Mouse (Mus musculus) retina, embryonic 14.5 days (tissue): ENCODE results near the gene Hcfc1r1.

ENCODE experiments used
- DNase-seq: peaks from one replicate; pipeline ENCODE4 v3.0.0-alpha.2; 2015; ENCODE audit warnings: low spot score

Hcfc1r1 gene

GRCm38 (mm10) chr17:23673424-23674073 is at the start of gene Hcfc1r1, which contains the start of gene Thoc6:
TSS of gene Hcfc1r1 (plus strand) at chr17:23673596.
TSS of gene Thoc6 (minus strand) at chr17:23673882.
- DNase-seq, result peak; percentile 90

DNA sequence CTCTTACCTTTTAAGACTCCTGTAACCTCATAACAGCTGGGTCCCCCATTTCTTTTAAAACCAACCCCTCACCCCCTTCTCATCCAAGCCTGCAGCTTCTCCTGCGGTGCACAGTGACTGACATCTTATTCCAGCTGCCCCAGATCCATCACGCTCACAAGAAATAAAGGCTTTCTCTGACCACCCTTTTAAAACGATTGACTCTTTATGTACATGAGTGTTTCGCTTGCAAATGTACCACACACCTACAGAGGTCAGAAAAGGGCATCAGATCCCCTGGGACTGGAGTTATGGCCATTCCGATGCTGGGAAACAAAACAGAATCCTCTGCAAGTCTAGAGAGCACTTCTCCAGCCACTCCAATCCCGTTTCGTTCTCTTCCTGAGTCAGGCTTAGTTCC is 45.6 kb upstream of the Hcfc1r1 start:
- no peak for DNase-seq

- DNase-seq, result peak; percentile 86
These were observed 43.0 kb upstream of the Hcfc1r1 start for GRCm38 (mm10) chr17:23630195-23631020.

DNA sequence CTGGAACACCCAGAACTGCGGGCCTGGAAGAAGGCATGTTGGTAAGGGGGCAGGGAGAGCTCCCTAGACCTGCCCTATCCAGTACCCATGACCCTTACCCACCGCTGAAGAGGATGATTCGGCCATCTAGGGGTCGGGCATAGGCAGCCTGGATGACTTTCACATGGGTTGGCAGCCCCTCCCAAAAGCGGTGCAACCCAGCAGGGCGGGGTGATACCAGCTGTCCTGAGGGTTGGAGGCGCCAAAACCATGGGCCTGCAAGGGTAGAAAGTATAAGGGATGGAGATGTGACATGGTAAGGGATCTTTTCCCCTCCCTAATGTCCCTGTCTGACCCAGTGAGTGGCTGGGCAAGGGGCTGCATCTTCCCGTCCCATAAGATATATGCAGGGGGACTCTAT is 42.2 kb upstream of the Hcfc1r1 start:
- DNase-seq, result no peak

- peak; percentile 39 for DNase-seq
These were observed 28.5 kb upstream of the Hcfc1r1 start, which contains the start of gene Mmp25 for GRCm38 (mm10) chr17:23644613-23645495. TSS of gene Mmp25 (minus strand) at chr17:23645277.

GRCm38 (mm10) chr17:23645894-23646293 is 27.5 kb upstream of the Hcfc1r1 start:
- DNase-seq, result no peak

DNA sequence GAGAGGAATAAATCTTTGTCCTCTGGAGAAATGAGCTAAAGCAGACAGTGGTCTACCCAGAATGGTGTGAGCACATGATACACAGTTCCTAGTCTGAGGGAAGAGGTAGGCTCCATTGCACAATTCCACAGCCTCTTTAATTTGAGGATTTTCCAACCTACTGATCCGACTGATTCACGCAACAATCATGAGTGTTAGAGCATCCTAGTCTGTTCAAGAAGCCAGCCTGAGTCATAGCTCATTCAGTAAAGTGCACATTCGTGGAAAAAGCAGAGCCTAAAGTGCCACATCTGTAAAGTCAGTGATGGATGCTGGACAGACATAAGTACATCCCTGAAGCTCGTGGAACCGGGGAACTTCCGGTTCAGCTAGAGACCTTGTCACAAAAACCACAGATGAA is 22.0 kb upstream of the Hcfc1r1 start:
- DNase-seq, result no peak

DNA sequence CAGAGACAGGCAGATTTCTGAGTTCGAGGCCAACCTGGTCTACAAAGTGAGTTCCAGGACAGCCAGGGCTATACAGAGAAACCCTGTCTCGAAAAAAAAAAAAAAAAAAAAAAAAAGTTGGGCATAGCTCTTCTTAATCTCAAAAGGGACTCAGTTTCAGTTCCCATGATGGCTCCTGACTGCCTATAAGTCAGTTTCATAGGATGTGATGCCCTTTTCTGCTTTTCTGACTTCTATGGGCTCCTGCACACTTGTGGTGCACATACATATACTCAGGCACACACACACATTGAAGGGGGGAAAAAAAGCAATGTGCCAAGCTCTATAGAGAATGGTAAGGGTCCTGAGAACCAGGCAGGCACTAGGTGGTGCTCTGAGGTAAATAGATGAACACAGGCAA is 20.1 kb upstream of the Hcfc1r1 start:
- no peak for DNase-seq

DNA sequence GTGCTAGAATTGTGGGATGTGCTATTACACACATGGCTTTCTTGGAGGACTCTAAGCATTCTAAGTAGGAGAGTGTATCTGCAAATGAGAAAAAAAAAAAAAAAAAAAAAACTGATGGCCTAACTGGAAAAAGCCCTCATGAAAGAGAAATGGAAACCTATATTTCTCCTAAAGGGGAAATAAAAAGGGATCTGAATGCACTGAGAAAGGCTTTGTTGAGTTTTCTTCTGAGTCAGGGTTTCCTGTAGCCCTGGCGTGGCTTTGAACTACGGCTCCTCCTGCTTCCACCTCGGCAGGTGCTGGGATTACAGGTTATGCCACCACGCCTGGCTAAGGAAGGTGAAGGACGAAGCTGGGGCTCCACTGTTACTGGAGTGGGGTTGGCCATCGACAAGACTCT is 19.4 kb upstream of the Hcfc1r1 start:
- DNase-seq, result no peak

DNA sequence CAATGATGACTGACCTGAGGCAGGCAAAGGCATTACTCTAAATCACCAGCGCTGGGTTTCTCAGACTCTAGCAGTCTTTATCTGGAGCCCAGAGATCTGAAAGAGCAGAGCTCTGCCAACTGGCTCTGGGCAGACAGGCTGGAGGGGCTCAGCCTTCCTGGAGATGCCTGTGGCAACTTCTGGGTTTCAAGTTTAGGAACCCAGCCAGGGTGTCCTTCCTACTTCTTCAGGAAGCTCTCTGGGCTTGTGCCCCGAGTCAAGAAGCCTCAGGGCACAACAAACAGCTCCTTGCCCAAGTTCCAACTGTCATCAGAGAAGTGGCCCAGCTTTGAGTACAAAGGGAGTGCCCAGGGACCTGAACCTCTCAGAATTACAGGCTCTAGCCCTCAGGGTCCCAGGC is 19.0 kb upstream of the Hcfc1r1 start:
- DNase-seq, result no peak

GRCm38 (mm10) chr17:23658450-23658849 is 14.9 kb upstream of the Hcfc1r1 start:
- DNase-seq, result no peak

DNA sequence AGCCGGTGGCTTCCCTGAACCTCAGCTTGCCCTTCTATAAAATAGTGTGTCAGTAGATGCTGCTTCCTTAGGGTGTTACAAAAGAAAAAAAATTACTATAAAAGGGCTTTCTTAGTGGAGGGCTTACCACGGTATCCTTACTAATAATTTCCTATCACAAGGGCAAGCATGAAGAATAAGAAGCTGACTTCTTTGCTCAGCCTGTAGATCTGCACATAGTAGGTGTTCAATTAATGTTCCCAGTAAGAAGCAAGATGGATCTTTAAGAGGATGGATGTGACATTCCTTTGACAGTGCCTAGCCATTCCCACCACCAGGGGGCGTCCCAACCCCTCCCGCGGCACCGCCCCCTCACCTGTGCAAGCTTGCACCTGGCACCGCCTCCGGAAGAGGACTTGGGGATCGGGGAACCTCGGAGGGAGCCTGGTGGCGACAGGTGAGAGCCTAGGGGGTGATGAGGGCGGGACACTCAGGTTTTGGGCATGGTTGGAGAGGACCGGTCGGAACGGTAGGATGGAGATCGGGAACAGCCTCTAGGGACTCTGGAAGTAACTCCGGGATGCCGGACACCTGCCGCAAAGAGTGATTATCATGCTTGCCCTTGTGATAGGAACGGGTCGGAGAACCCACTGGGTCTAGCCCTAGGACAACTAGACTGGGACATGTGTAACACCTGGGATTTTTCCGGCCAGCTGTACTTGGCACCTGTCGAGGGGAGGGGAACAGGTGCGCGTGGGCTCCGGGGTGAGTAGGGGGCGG is 13.1 kb upstream of the Hcfc1r1 start, which contains the start of gene Bicdl2:
Gene Bicdl2 (plus strand): TSS at position 390 of the 759 bp plus-strand sequence.
- no peak for DNase-seq

- no peak for DNase-seq
These were observed 12.6 kb upstream of the Hcfc1r1 start for GRCm38 (mm10) chr17:23660876-23661200.

DNA sequence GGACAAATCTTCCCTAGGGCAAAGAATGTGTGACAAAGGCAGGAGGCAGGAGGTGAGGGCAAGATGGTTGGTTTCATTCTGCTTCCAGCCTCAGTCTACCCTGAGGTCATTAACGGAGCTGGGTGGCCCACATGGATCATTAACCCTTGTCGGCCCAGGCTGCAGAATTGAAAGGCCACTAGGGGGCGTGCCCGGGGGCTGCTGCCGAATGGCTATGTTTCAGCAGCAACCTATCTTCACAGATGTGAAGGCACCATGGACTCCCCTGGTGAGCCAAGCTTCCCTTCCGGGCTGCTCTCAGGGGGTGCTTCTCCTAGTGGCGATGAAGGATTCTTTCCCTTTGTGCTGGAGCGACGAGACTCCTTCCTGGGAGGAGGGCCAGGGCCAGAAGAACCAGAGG is 11.9 kb upstream of the Hcfc1r1 start:
- DNase-seq, result peak; percentile 51

DNA sequence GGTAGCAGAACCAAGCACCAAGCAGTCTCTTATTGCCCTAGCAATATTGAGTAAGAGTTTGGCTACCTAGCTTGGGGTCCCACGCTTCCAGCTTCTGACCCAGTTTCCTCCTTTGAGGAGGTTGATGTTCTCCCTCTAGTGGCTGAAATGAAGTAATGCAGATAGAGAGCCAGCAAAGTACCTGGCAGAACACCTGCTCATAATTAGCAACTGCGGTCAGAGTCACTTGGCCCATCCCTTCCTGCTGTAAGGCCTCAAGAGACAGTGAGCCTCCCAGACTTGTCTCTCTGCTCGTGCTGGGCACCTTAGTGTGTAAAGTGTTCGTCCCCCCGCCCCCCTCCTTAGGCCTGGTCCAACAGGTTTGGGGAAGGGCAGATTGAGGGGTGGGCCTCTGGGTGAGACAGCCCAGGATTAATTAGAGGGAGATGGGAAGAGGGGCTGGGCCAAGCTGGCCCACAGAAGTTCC is 8.8 kb upstream of the Hcfc1r1 start:
- peak; percentile 77 for DNase-seq

DNA sequence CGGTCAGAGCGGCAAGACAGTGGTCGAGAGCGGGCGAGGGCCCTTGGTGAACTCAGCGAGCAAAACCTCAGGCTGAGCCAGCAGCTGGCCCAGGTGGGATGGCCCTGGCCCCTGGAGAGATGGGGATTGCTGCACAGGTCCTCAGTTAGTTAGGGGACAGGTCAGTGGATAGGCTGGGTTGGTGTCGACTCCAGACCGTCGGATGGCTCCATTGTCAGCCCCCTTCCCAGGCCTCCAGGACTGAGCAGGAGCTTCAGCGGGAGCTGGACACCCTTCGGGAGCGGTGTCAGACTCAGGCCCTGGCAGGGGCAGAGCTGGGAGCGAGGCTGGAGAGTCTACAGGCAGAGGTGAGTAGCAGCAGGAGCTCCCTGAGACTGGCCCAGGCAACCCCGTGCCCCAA is 7.9 kb upstream of the Hcfc1r1 start:
- no peak for DNase-seq

GRCm38 (mm10) chr17:23670516-23671074 is 2.8 kb upstream of the Hcfc1r1 start:
- DNase-seq, result no peak

DNA sequence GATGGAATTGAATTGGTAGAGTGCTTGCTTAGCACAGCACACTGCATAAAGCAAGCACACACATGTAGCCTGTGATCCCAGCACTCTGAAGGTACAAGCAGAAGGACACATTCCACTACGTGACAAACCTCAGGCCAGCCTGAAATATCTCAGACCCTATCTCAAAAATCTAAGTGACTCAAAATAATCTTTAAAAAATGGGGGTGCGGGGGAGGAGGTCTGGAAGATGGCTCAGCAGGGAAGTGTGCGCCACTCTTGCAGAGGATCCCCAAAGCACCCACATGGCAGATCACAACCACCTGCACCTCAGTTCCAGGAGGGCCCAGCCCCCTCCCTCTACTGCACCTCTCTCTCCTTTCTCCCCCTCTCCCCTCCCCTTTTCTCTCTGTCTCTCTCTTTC is 1.9 kb upstream of the Hcfc1r1 start:
- DNase-seq, result no peak

DNA sequence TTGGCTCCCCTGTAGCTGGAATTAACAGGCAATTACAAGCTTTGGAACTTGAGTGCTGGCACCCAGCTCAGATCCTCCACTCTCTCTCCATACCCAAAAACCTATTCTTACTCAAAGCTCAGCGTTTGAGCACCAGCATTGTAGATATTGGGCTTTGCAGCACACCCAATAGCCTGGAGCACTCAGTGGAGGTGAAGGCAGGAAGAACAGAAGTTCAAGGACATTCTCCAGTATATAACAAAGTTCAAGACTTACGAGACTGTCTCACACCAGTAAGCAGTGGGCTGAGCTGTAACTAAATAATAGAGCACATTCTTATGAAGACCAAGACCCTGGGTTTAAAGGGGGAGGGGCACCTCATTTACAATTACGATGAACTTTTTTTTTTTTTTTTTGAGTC is 635 bp upstream of the Hcfc1r1 start:
- no peak for DNase-seq

GRCm38 (mm10) chr17:23674271-23674952 is 1.0 kb downstream of the Hcfc1r1 start:
- DNase-seq, result no peak

- DNase-seq, result no peak
These were observed 1.7 kb downstream of the Hcfc1r1 start for GRCm38 (mm10) chr17:23675127-23675526.
